Mouse (Mus musculus): ENCODE measurements around the gene Ddx18. TPM values are rescaled to one million over a fixed set of nuclear protein-coding genes. Genes with fewer than 3 reads are reported as not detected.
A peak's percentile ranks its signal among the peaks of the same experiment; 100 is the strongest.

Gene Ddx18
- total RNA-seq (2022) = 10 to 100 TPM; 23.6 to 28.9 (median 27.5) TPM

GRCm38 (mm10) chr1:121567521-121568489 is at the start of gene Ddx18:
TSS of gene Ddx18 (minus strand) at chr1:121567989.
- peak; percentile 88 to 98 for DNase-seq (ENCODE audit: low spot score in 2 of 2)

GRCm38 (mm10) chr1:121608000-121608399 is 40.2 kb upstream of the Ddx18 start:
- no peak for DNase-seq (ENCODE audit: low spot score in 2 of 2)

- peak in 1 of 2 experiments; percentile 14 for DNase-seq (ENCODE audit: low spot score in 2 of 2)
Measured at GRCm38 (mm10) chr1:121605118-121605517, 37.3 kb upstream of the Ddx18 start.

- DNase-seq (ENCODE audit: low spot score in 2 of 2) = no peak
Measured at GRCm38 (mm10) chr1:121601893-121602292, 34.1 kb upstream of the Ddx18 start.

- no peak for DNase-seq (ENCODE audit: low spot score in 2 of 2)
Measured at GRCm38 (mm10) chr1:121601084-121601483, 33.3 kb upstream of the Ddx18 start.

GRCm38 (mm10) chr1:121598421-121598820 is 30.6 kb upstream of the Ddx18 start:
- no peak for DNase-seq (ENCODE audit: low spot score in 2 of 2)

- DNase-seq (ENCODE audit: low spot score in 2 of 2) = no peak
Measured at GRCm38 (mm10) chr1:121596951-121597625, 29.3 kb upstream of the Ddx18 start.

- no peak for DNase-seq (ENCODE audit: low spot score in 2 of 2)
Measured at GRCm38 (mm10) chr1:121584838-121585237, 17.0 kb upstream of the Ddx18 start.

- no peak for DNase-seq (ENCODE audit: low spot score in 2 of 2)
Measured at GRCm38 (mm10) chr1:121581133-121581855, 13.5 kb upstream of the Ddx18 start.

- no peak for DNase-seq (ENCODE audit: low spot score in 2 of 2)
Measured at GRCm38 (mm10) chr1:121577491-121577890, 9.7 kb upstream of the Ddx18 start.

GRCm38 (mm10) chr1:121570522-121570921 is 2.7 kb upstream of the Ddx18 start:
- peak in 1 of 2 experiments; percentile 48 for DNase-seq (ENCODE audit: low spot score in 2 of 2)

GRCm38 (mm10) chr1:121557861-121558260 is 9.9 kb downstream of the Ddx18 start:
- DNase-seq (ENCODE audit: low spot score in 2 of 2) = no peak

- peak in 1 of 2 experiments; percentile 56 for DNase-seq (ENCODE audit: low spot score in 2 of 2)
Measured at GRCm38 (mm10) chr1:121551457-121551835, 16.3 kb downstream of the Ddx18 start.

- no peak for DNase-seq (ENCODE audit: low spot score in 2 of 2)
Measured at GRCm38 (mm10) chr1:121550801-121551456, 16.9 kb downstream of the Ddx18 start.

GRCm38 (mm10) chr1:121549456-121549855 is 18.3 kb downstream of the Ddx18 start:
- no peak for DNase-seq (ENCODE audit: low spot score in 2 of 2)

- DNase-seq (ENCODE audit: low spot score in 2 of 2) = no peak
Measured at GRCm38 (mm10) chr1:121548667-121549066, 19.1 kb downstream of the Ddx18 start.

- DNase-seq (ENCODE audit: low spot score in 2 of 2) = peak in 1 of 2 experiments; percentile 23
Measured at GRCm38 (mm10) chr1:121546844-121547243, 20.9 kb downstream of the Ddx18 start.

- DNase-seq (ENCODE audit: low spot score in 2 of 2) = peak in 1 of 2 experiments; percentile 12
Measured at GRCm38 (mm10) chr1:121540361-121540760, 27.4 kb downstream of the Ddx18 start.

GRCm38 (mm10) chr1:121531439-121531838 is 36.4 kb downstream of the Ddx18 start:
- DNase-seq (ENCODE audit: low spot score in 2 of 2) = no peak

GRCm38 (mm10) chr1:121529286-121529685 is 38.5 kb downstream of the Ddx18 start:
- no peak for DNase-seq (ENCODE audit: low spot score in 2 of 2)

GRCm38 (mm10) chr1:121528399-121528720 is 39.4 kb downstream of the Ddx18 start, which contains the start of gene Htr5b:
TSS of gene Htr5b (minus strand) at chr1:121528465.
- DNase-seq (ENCODE audit: low spot score in 2 of 2) = peak in 1 of 2 experiments; percentile 10
